In genomic region chr14:8040179-8040578, GRCm38 (mm10) we compare ENCODE assay signal across 24 mouse cellular contexts. TPM values are rescaled to one million over a fixed set of nuclear protein-coding genes. Genes with fewer than 3 reads are reported as not detected.
A peak's percentile ranks its signal among the peaks of the same experiment; 100 is the strongest.
DNase-seq lines count a peak whose midpoint lies in the region; TF ChIP-seq lines count a peak whose summit lies in the region.
"Had no signal": no experiment of that assay in that cellular context is flagged by ENCODE, and none has a peak within 500 bp of the region (broad histone marks: within the 10 kb centered on the region; RNA-seq: fewer than 3 reads in every experiment).

No protein-coding gene starts in this region.

- peaks cover 11 to 48% of the 10 kb centered on the region in 2 experiments for H3K36me3 ChIP-seq in CH12.LX (replicated peaks in 1 of 2; ENCODE audit: control insufficient read depth in 1 of 2, insufficient read depth in 1 of 2, low read length in 1 of 2)
- H3K36me3 ChIP-seq: heart, embryonic 12.5 days; heart, embryonic 15.5 days had no signal

- intact Hi-C loops in heart, postnatal 36 days (cut with DNase I), result loop anchor here (5.0 kb wide), 1 partner anchor 223 kb away; the partner anchor contains the start of gene Flnb

- DNase-seq in heart, adult 11 months, result peak; percentile 74
- no peak for DNase-seq in heart, postnatal 36 days
- no peak for DNase-seq in layer of hippocampus, adult 2 months (ENCODE audit: low spot score in 2 of 2)
- DNase-seq in layer of hippocampus, adult 9-10 months (ENCODE audit: low spot score), result no peak
- no peak for DNase-seq in CH12.LX (ENCODE audit: extremely low read depth)
- DNase-seq: adrenal gland, adult 8-10 months; cerebellum, adult 9-11 months; cerebellum, postnatal 36 days; embryo, embryonic 11 days; gastrocnemius, postnatal 10 days; heart, postnatal 10 days; heart, postnatal 4 days; kidney, adult 11 months had no signal

- H3K27me3 ChIP-seq in CH12.LX (replicated peaks), result no peaks in the 10 kb centered on the region
- H3K27me3 ChIP-seq: embryonic facial prominence, embryonic 13.5 days; forebrain, embryonic 12.5 days; forebrain, embryonic 15.5 days; heart, embryonic 12.5 days; heart, embryonic 15.5 days had no signal

- in situ Hi-C loops in CH12.LX (cut with MboI; ENCODE audit: low pct_ligation_motif_present, low pct_unique_long_range_greater_than_20kb, low sequenced_read_pairs), result loop anchor here (5.0 kb wide), 1 partner anchor 38 kb away; the partner anchor contains the start of gene Abhd6

- peak overlapping the region; percentile 56; the same call in 1 of the 2 replicates for H3K4me2 ChIP-seq in CH12.LX (ENCODE audit: insufficient read depth, low read depth, poor library complexity, severe bottlenecking)
- H3K4me2 ChIP-seq: embryonic facial prominence, embryonic 13.5 days; forebrain, embryonic 12.5 days; forebrain, embryonic 15.5 days; heart, embryonic 12.5 days; heart, embryonic 15.5 days; hindbrain, embryonic 14.5 days had no signal

- H3K4me3 ChIP-seq in layer of hippocampus, adult 2 months, result no peak overlapping the region
- H3K4me3 ChIP-seq in CH12.LX (replicated peaks in 1 of 3; ENCODE audit: low read depth in 2 of 3, low read length in 2 of 3, poor library complexity in 1 of 3), result peak overlapping the region in 1 of 3 experiments; percentile 11
- no peak overlapping the region for H3K4me3 ChIP-seq in brown adipose tissue, adult 24 weeks (ENCODE audit: insufficient read depth, low read depth, low read length)
- H3K4me3 ChIP-seq: embryonic facial prominence, embryonic 10.5 days; embryonic facial prominence, embryonic 13.5 days; erythroblast, embryonic 14.5 days; forebrain, embryonic 12.5 days; forebrain, embryonic 15.5 days; heart, embryonic 12.5 days; heart, embryonic 15.5 days had no signal

- no peak for TF ChIP-seq RAD21 in CH12.LX (IDR thresholded peaks at IDR 0.05; ENCODE audit: low read depth, low read length)

- peak overlapping the region; percentile 85; the same call in 1 of the 2 replicates for H3K27ac ChIP-seq in layer of hippocampus, adult 2 months
- peak overlapping the region; percentile 90 for H3K27ac ChIP-seq in CH12.LX (ENCODE audit: insufficient read depth, low read depth)
- H3K27ac ChIP-seq in brown adipose tissue, adult 24 weeks (replicated peaks; ENCODE audit: low read depth, low read length), result 0 out of 2 replicates have a peak overlapping the region, but pooled peaks have one; percentile 56
- H3K27ac ChIP-seq: embryonic facial prominence, embryonic 10.5 days; embryonic facial prominence, embryonic 13.5 days; forebrain, embryonic 12.5 days; forebrain, embryonic 15.5 days; heart, embryonic 15.5 days; hindbrain, embryonic 14.5 days; hindbrain, postnatal 0 days had no signal

- TF ChIP-seq POLR2A in CH12.LX (IDR thresholded peaks at IDR 0.05; ENCODE audit: low read depth, low read length), result no peak

- H3K9ac ChIP-seq in CH12.LX (ENCODE audit: insufficient read depth, low read depth), result no peak overlapping the region; the same call in 1 of the 2 replicates
- H3K9ac ChIP-seq: embryonic facial prominence, embryonic 13.5 days; forebrain, embryonic 12.5 days; forebrain, embryonic 15.5 days; heart, embryonic 12.5 days; heart, embryonic 15.5 days; hindbrain, embryonic 14.5 days had no signal

- no peak for TF ChIP-seq EP300 in CH12.LX (IDR thresholded peaks at IDR 0.05; ENCODE audit: low read length)

- dilution Hi-C loops in CH12.LX (cut with MboI; ENCODE audit: extremely low pct_ligation_motif_present, extremely low pct_unique_long_range_greater_than_20kb, low sequenced_read_pairs), result no loop called here

- H3K9me3 ChIP-seq in CH12.LX (replicated peaks; ENCODE audit: low read length), result no peaks in the 10 kb centered on the region
- H3K9me3 ChIP-seq: embryonic facial prominence, embryonic 10.5 days; embryonic facial prominence, embryonic 13.5 days; forebrain, embryonic 12.5 days; forebrain, embryonic 15.5 days; heart, embryonic 12.5 days; heart, embryonic 15.5 days had no signal

- peaks cover 16 to 52% of the 10 kb centered on the region in 2 experiments for H3K4me1 ChIP-seq in CH12.LX (ENCODE audit: control insufficient read depth in 1 of 2, insufficient read depth in 2 of 2)
- H3K4me1 ChIP-seq in brown adipose tissue, adult 24 weeks (ENCODE audit: control insufficient read depth, insufficient read depth, insufficient read length, low read length), result peaks cover 12% of the 10 kb centered on the region
- H3K4me1 ChIP-seq: embryonic facial prominence, embryonic 10.5 days; embryonic facial prominence, embryonic 13.5 days; forebrain, embryonic 12.5 days; forebrain, embryonic 15.5 days; heart, embryonic 12.5 days; heart, embryonic 15.5 days had no signal

- H3K79me2 ChIP-seq in CH12.LX (replicated peaks; ENCODE audit: control insufficient read depth, extremely low read depth, insufficient read depth, poor library complexity, severe bottlenecking), result no peaks in the 10 kb centered on the region; the same call in 1 of the 2 replicates

- no peak for TF ChIP-seq CTCF in layer of hippocampus, adult 2 months (conservative IDR thresholded peaks at IDR 0.05)
- no peak for TF ChIP-seq CTCF in CH12.LX (conservative IDR thresholded peaks at IDR 0.05 in 1 of 2, IDR thresholded peaks at IDR 0.05 in 1 of 2; ENCODE audit: low read depth in 2 of 2, low read length in 2 of 2)

TF ChIP-seq in CH12.LX, 34 proteins besides CTCF, POLR2A, EP300 and RAD21:
- TF ChIP-seq CHD2 (IDR thresholded peaks at IDR 0.05; ENCODE audit: low read length) (no peak), MXI1 (IDR thresholded peaks at IDR 0.05; ENCODE audit: low read depth, low read length) (no peak), MAFK (IDR thresholded peaks at IDR 0.05; ENCODE audit: insufficient replicate concordance, low read length) (no peak), ZKSCAN1 (IDR thresholded peaks at IDR 0.05; ENCODE audit: borderline replicate concordance, low read depth, low read length) (no peak), E2F4 (IDR thresholded peaks at IDR 0.05; ENCODE audit: insufficient replicate concordance, low read depth, low read length) (no peak), ZNF384 (IDR thresholded peaks at IDR 0.05; ENCODE audit: low read depth, low read length) (no peak), KAT2A (IDR thresholded peaks at IDR 0.05; ENCODE audit: insufficient replicate concordance, low read length) (no peak), BHLHE40 (IDR thresholded peaks at IDR 0.05; ENCODE audit: low read depth, low read length) (no peak), MAX (IDR thresholded peaks at IDR 0.05; ENCODE audit: low read length) (no peak), ZC3H11A (IDR thresholded peaks at IDR 0.05; ENCODE audit: low read depth, low read length) (no peak), JUND (conservative IDR thresholded peaks at IDR 0.05; ENCODE audit: low read depth, low read length) (no peak), MEF2A (IDR thresholded peaks at IDR 0.05; ENCODE audit: borderline replicate concordance, low read depth, low read length) (no peak), PAX5 (IDR thresholded peaks at IDR 0.05; ENCODE audit: low read length) (no peak), JUN (IDR thresholded peaks at IDR 0.05; ENCODE audit: insufficient read depth, low read depth, low read length) (no peak), TBP (conservative IDR thresholded peaks at IDR 0.05; ENCODE audit: low read depth, low read length) (no peak), MAZ (IDR thresholded peaks at IDR 0.05; ENCODE audit: low read depth, low read length) (no peak)

RNA-seq across cellular contexts. Expression of gene Abhd6, which starts 37.5 kb away (rescaled TPM):
- 10 to 100 TPM; 10.4 to 10.7 TPM for total RNA-seq in heart, postnatal 36 days (2021)
- total RNA-seq in layer of hippocampus, adult 2 months (2021), result 10 to 100 TPM; 77.1 to 78.0 TPM
- total RNA-seq in CH12.LX (2012; rRNA removed), result 36.0 and 38.1 TPM in 2 replicates
- 31.9 and 39.2 TPM in 2 replicates for total RNA-seq in CH12.LX (2014; rRNA removed)
- 45.2 and 55.9 TPM in 2 replicates for polyA plus RNA-seq in CH12.LX (2012; ENCODE audit: insufficient read length, low read depth)
- polyA plus RNA-seq in brown adipose tissue, adult 24 weeks (2012; ENCODE audit: insufficient read depth, insufficient read length, missing spikeins), result 40.4 and 42.1 TPM in 2 replicates
- polyA plus RNA-seq: erythroblast, embryonic 14.5 days had no signal

RNA-seq across cellular contexts. Expression of gene Rpp14, which starts 40.0 kb away (rescaled TPM):
- total RNA-seq in heart, postnatal 36 days (2021), result 10 to 100 TPM; 27.1 to 30.3 TPM
- 10 to 100 TPM; 30.5 to 31.7 TPM for total RNA-seq in layer of hippocampus, adult 2 months (2021)
- total RNA-seq in CH12.LX (2012; rRNA removed) (32.4 and 46.9 TPM in 2 replicates), CH12.LX (2014; rRNA removed) (132 and 140 TPM in 2 replicates)
- 101 and 121 TPM in 2 replicates for polyA plus RNA-seq in CH12.LX (2012; ENCODE audit: insufficient read length, low read depth)
- 38.1 and 48.7 TPM in 2 replicates for polyA plus RNA-seq in brown adipose tissue, adult 24 weeks (2012; ENCODE audit: insufficient read depth, insufficient read length, missing spikeins)

RNA-seq across cellular contexts. Expression of gene Dnase1l3, which starts 45.8 kb away (rescaled TPM):
- total RNA-seq in heart, postnatal 36 days (2021), result under 1 TPM; 0.06 to 0.08 TPM
- total RNA-seq in layer of hippocampus, adult 2 months (2021), result not detected
- total RNA-seq in CH12.LX (2012; rRNA removed) (1.5 and 2.5 TPM in 2 replicates), CH12.LX (2014; rRNA removed) (2.5 and 2.9 TPM in 2 replicates)
- 30.4 and 36.0 TPM in 2 replicates for polyA plus RNA-seq in CH12.LX (2012; ENCODE audit: insufficient read length, low read depth)
- polyA plus RNA-seq in brown adipose tissue, adult 24 weeks (2012; ENCODE audit: insufficient read depth, insufficient read length, missing spikeins), result not detected in 2 replicates
- total RNA-seq: heart, postnatal 10 days; heart, postnatal 4 days; hindbrain, postnatal 0 days had no signal
- polyA plus RNA-seq: C2C12; erythroblast, embryonic 14.5 days; forebrain, embryonic 12.5 days had no signal

RNA-seq across cellular contexts. Expression of gene Pxk, which starts 57.8 kb away (rescaled TPM):
- 10 to 100 TPM; 25.2 to 27.3 TPM for total RNA-seq in heart, postnatal 36 days (2021)
- 10 to 100 TPM; 28.5 to 28.9 TPM for total RNA-seq in layer of hippocampus, adult 2 months (2021)
- total RNA-seq in CH12.LX (2012; rRNA removed), result 11.7 and 13.1 TPM in 2 replicates
- 28.9 and 29.4 TPM in 2 replicates for total RNA-seq in CH12.LX (2014; rRNA removed)
- 47.2 and 55.7 TPM in 2 replicates for polyA plus RNA-seq in CH12.LX (2012; ENCODE audit: insufficient read length, low read depth)
- polyA plus RNA-seq in brown adipose tissue, adult 24 weeks (2012; ENCODE audit: insufficient read depth, insufficient read length, missing spikeins), result 14.4 and 20.0 TPM in 2 replicates
